Mouse (Mus musculus) forebrain, embryonic 13.5 days (tissue): Measurements from ENCODE around the gene Ociad2. TPM values are rescaled to one million over a fixed set of nuclear protein-coding genes. Genes with fewer than 3 reads are reported as not detected.

ENCODE experiments used
- polyA plus RNA-seq: library from polyadenylated mRNA; unstranded; fragments of >200 nt; fragmentation: Nextera tagmentation; extraction: Ambion mirVana; gene quantifications from 2 replicates; pipeline ENCODE4 v1.2.1, GENCODE M21; 2015

The Ociad2 gene
- polyA plus RNA-seq, 1 experiment from 2014 or later, result 13.5 TPM

Other genes starting within 250 kb of the Ociad2 start
- 46.1 and 46.7 TPM in 2 replicates for gene Fryl, start 84.4 kb downstream of the Ociad2 start, polyA plus RNA-seq
- 212 and 221 TPM in 2 replicates for gene Ociad1, start 48.2 kb downstream of the Ociad2 start, polyA plus RNA-seq
- 0.09 and 0.30 TPM in 2 replicates for gene Cwh43, start 65.0 kb upstream of the Ociad2 start, polyA plus RNA-seq
- 42.8 and 47.8 TPM in 2 replicates for gene Dcun1d4, start 140.0 kb upstream of the Ociad2 start, polyA plus RNA-seq